In genomic region chr2:5012491-5013324, GRCm38 (mm10) we compare ENCODE assay signal across 8 mouse cellular contexts. TPM values are rescaled to one million over a fixed set of nuclear protein-coding genes. Genes with fewer than 3 reads are reported as not detected.
DNase-seq lines count a peak whose midpoint lies in the region; ATAC-seq lines count a peak whose summit lies in the region.

Gene Mcm10, minus strand, starts transcription at chr2:5012791.

- H3K4me2 ChIP-seq in intestine, embryonic 14.5 days (ENCODE audit: low read length) = peak within 1 kb of the TSS; percentile 57

- peaks cover 10% of the 10 kb centered on the region for H3K4me1 ChIP-seq in intestine, embryonic 14.5 days (replicated peaks; ENCODE audit: control insufficient read depth, insufficient read depth, low read length)

- H3K36me3 ChIP-seq in intestine, embryonic 14.5 days (ENCODE audit: control insufficient read depth, insufficient read depth, low read length) = peaks cover 12% of the 10 kb centered on the region

- H3K4me3 ChIP-seq in intestine, embryonic 14.5 days (ENCODE audit: low read depth, low read length) = peak within 1 kb of the TSS; percentile 82

- no peaks in the 10 kb centered on the region for H3K27me3 ChIP-seq in intestine, embryonic 14.5 days (replicated peaks; ENCODE audit: control insufficient read depth, insufficient read depth, low read length)

- peak within 1 kb of the TSS; percentile 57 for H3K9ac ChIP-seq in intestine, embryonic 14.5 days (ENCODE audit: low read length)

- DNase-seq in adrenal gland, adult 18-20 months (ENCODE audit: low spot score in 2 of 2) = peak; percentile 88 to 89
- DNase-seq in embryo, embryonic 11 days = peak; percentile 97
- DNase-seq in gastrocnemius, postnatal 25 days = peak; percentile 90
- peak; percentile 98 for DNase-seq in intestine, embryonic 14.5 days (ENCODE audit: low spot score)
- DNase-seq in left cerebral cortex, postnatal 14 days (ENCODE audit: low spot score in 2 of 2) = peak; percentile 92 to 96
- DNase-seq in mesoderm, embryonic 11.5 days (ENCODE audit: low read depth, low spot score) = peak; percentile 97
- DNase-seq in right cerebral cortex, postnatal 36 days (ENCODE audit: low spot score in 2 of 2) = peak; percentile 85 to 91
- DNase-seq in yolk sac, embryonic 10.5 days (ENCODE audit: low spot score) = peak; percentile 94

- peak within 1 kb of the TSS; percentile 59; the same call in 1 of the 2 replicates for H3K27ac ChIP-seq in intestine, embryonic 14.5 days (ENCODE audit: low read depth)

- ATAC-seq in intestine, embryonic 14.5 days (replicated peaks; ENCODE audit: low FRiP score, low TSS enrichment, low read depth) = peak; percentile 99

- intact Hi-C loops in left cerebral cortex, postnatal 14 days (cut with DNase I) = no loop called here

- H3K9me3 ChIP-seq in intestine, embryonic 14.5 days (ENCODE audit: control insufficient read depth, low read length) = no peaks in the 10 kb centered on the region

- 4% methylated on average over 32 of the region's 32 CpGs for WGBS in intestine, embryonic 14.5 days

RNA-seq across cellular contexts. Expression of gene Mcm10, which starts in this region (rescaled TPM):
- total RNA-seq in adrenal gland, adult 18-20 months (2021) = 1 to 10 TPM; 3.4 to 3.7 TPM
- under 1 TPM; 0.31 to 0.72 TPM for total RNA-seq in gastrocnemius, postnatal 25 days (2021)
- 44.8 and 51.5 TPM in 2 replicates for polyA plus RNA-seq in intestine, embryonic 14.5 days (2014; fragmentation: Nextera tagmentation; extraction: Ambion mirVana)
- total RNA-seq in left cerebral cortex, postnatal 14 days (2021) = 1 to 10 TPM in 1 of 2 experiments, under 1 TPM in 1; 0.99 to 2.0 TPM

Comparison
In these comparisons a context has a peak if more than half of its experiments do, and no peak if none do; other contexts are left out.
1. Peak in every context shown above with its lines: DNase-seq, ATAC-seq, H3K4me3 ChIP-seq and H3K27ac ChIP-seq.
2. Peak in DNase-seq in gastrocnemius, postnatal 25 days; RNA of the gene not detected or under 1 TPM.